In the genomic region with DNA sequence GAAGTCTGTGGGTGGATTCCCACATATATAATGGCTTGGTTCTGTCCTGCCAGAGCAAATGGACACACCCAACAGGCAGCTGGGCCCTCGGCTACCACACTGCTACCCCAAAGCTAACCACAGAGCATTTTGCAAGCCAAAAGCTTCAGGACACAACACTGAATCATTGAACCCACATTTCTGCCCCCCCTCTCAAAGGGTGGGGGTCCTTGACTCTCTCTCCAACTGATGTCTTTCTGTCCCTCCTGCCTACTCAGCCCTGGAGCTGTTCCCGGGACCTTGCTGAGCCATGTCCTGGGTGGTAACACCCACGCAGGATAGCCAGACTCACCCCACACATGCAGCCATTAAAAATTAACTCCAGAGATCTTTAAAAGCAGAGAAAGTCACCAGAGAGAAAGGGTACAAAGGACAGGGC, we compare ENCODE assay signal across 14 mouse cellular contexts. TPM values are rescaled to one million over a fixed set of nuclear protein-coding genes. Genes with fewer than 3 reads are reported as not detected.
A peak's percentile ranks its signal among the peaks of the same experiment; 100 is the strongest.
DNase-seq lines count a peak whose midpoint lies in the region; ATAC-seq and TF ChIP-seq lines count a peak whose summit lies in the region.
"Had no signal": no experiment of that assay in that cellular context is flagged by ENCODE, and none has a peak within 500 bp of the region (broad histone marks: within the 10 kb centered on the region; RNA-seq: fewer than 3 reads in every experiment).

No protein-coding gene starts in this region.

- no peak overlapping the region for H3K4me2 ChIP-seq in kidney, embryonic 14.5 days (replicated peaks; ENCODE audit: low read depth, low read length)
- no peak overlapping the region; the same call in 1 of the 2 replicates for H3K4me2 ChIP-seq in lung, embryonic 16.5 days (ENCODE audit: low read depth, low read length)
- H3K4me2 ChIP-seq in limb, embryonic 14.5 days (replicated peaks; ENCODE audit: low read depth, low read length, severe bottlenecking), result no peak overlapping the region
- H3K4me2 ChIP-seq: heart, embryonic 13.5 days; neural tube, embryonic 15.5 days had no signal

- peaks cover 69% of the 10 kb centered on the region for H3K4me1 ChIP-seq in kidney, embryonic 14.5 days (ENCODE audit: control insufficient read depth, insufficient read depth, low read length)
- peaks cover 70% of the 10 kb centered on the region for H3K4me1 ChIP-seq in lung, embryonic 16.5 days (replicated peaks; ENCODE audit: control insufficient read depth, insufficient read depth, low read length)
- H3K4me1 ChIP-seq in limb, embryonic 14.5 days (ENCODE audit: control insufficient read depth, insufficient read depth, low read length), result peaks cover 55% of the 10 kb centered on the region

- no peaks in the 10 kb centered on the region for H3K36me3 ChIP-seq in kidney, embryonic 14.5 days (ENCODE audit: control insufficient read depth, insufficient read depth, low read length)
- no peaks in the 10 kb centered on the region for H3K36me3 ChIP-seq in lung, embryonic 16.5 days (ENCODE audit: control insufficient read depth, insufficient read depth, low read length)
- peaks cover 5% of the 10 kb centered on the region; the same call in 1 of the 2 replicates for H3K36me3 ChIP-seq in limb, embryonic 14.5 days (ENCODE audit: control insufficient read depth, insufficient read depth, low read length)
- H3K36me3 ChIP-seq: heart, embryonic 13.5 days; neural tube, embryonic 15.5 days had no signal

- H3K9ac ChIP-seq in kidney, embryonic 14.5 days (ENCODE audit: low read depth, low read length), result no peak overlapping the region
- peak overlapping the region; percentile 29; the same call in 1 of the 2 replicates for H3K9ac ChIP-seq in lung, embryonic 16.5 days (ENCODE audit: low read length)
- H3K9ac ChIP-seq in limb, embryonic 14.5 days (ENCODE audit: low read depth, low read length, severe bottlenecking), result no peak overlapping the region
- H3K9ac ChIP-seq: heart, embryonic 13.5 days; neural tube, embryonic 15.5 days had no signal

- H3K27me3 ChIP-seq in kidney, embryonic 14.5 days (ENCODE audit: control insufficient read depth, insufficient read depth, low read length), result no peaks in the 10 kb centered on the region
- H3K27me3 ChIP-seq in lung, embryonic 16.5 days (ENCODE audit: control insufficient read depth, insufficient read depth, low read depth, low read length), result no peaks in the 10 kb centered on the region
- no peaks in the 10 kb centered on the region for H3K27me3 ChIP-seq in limb, embryonic 14.5 days (ENCODE audit: control insufficient read depth, insufficient read depth, low read length)
- H3K27me3 ChIP-seq: heart, embryonic 13.5 days; neural tube, embryonic 15.5 days had no signal

- H3K4me3 ChIP-seq in kidney, embryonic 14.5 days (ENCODE audit: low read length), result no peak overlapping the region
- H3K4me3 ChIP-seq in lung, embryonic 16.5 days (ENCODE audit: low read length), result no peak overlapping the region
- H3K4me3 ChIP-seq in limb, embryonic 14.5 days (replicated peaks; ENCODE audit: low read length), result no peak overlapping the region
- H3K4me3 ChIP-seq: heart, embryonic 13.5 days; neural tube, embryonic 15.5 days had no signal

- no peaks in the 10 kb centered on the region for H3K9me3 ChIP-seq in kidney, embryonic 14.5 days (ENCODE audit: control insufficient read depth, low read length)
- H3K9me3 ChIP-seq in lung, embryonic 16.5 days (ENCODE audit: control insufficient read depth, low read length), result no peaks in the 10 kb centered on the region
- no peaks in the 10 kb centered on the region for H3K9me3 ChIP-seq in limb, embryonic 14.5 days (ENCODE audit: control insufficient read depth, low read length)
- H3K9me3 ChIP-seq: heart, embryonic 13.5 days; neural tube, embryonic 15.5 days had no signal

- TF ChIP-seq POLR2A in limb, embryonic 14.5 days (IDR thresholded peaks at IDR 0.05; ENCODE audit: borderline replicate concordance, extremely low read depth, insufficient read depth, insufficient read length), result no peak

- peak overlapping the region; percentile 25; the same call in 1 of the 2 replicates for H3K27ac ChIP-seq in kidney, embryonic 14.5 days (ENCODE audit: low read depth, low read length)
- H3K27ac ChIP-seq in lung, embryonic 16.5 days (ENCODE audit: low read length), result peak overlapping the region; percentile 64
- peak overlapping the region; percentile 74; the same call in 1 of the 2 replicates for H3K27ac ChIP-seq in limb, embryonic 14.5 days (replicated peaks; ENCODE audit: low read depth, low read length)
- H3K27ac ChIP-seq: heart, embryonic 13.5 days; macrophage had no signal

- no peak for DNase-seq in kidney, adult 9 months
- DNase-seq in lung, postnatal 10 days, result no peak
- DNase-seq in limb, embryonic 14.5 days (ENCODE audit: low spot score), result no peak
- DNase-seq in testis, postnatal 10 days (ENCODE audit: low spot score), result no peak
- DNase-seq: cerebellum, adult 18-20 months; gastrocnemius, postnatal 36 days; layer of hippocampus, adult 9-11 months had no signal

- 28% methylated on average over 3 of the region's 3 CpGs for whole genome bisulfite sequencing in kidney, embryonic 14.5 days
- WGBS in lung, embryonic 16.5 days, result 34% methylated on average over 3 of the region's 3 CpGs
- WGBS in limb, embryonic 14.5 days, result 45% methylated on average over 3 of the region's 3 CpGs

- ATAC-seq in kidney, embryonic 14.5 days (ENCODE audit: low FRiP score, low TSS enrichment), result no peak
- no peak for ATAC-seq in lung, embryonic 16.5 days (ENCODE audit: low read depth)
- no peak for ATAC-seq in limb, embryonic 14.5 days (ENCODE audit: low FRiP score, low read depth)
- no peak for ATAC-seq in megakaryocyte, adult 5-6 weeks (ENCODE audit: poor library complexity, severe bottlenecking)
- ATAC-seq: CD4-positive, CD25-positive, alpha-beta regulatory T cell, adult 4 months had no signal

RNA-seq across cellular contexts. Expression of gene Tcf7l1, which starts 45.4 kb away (rescaled TPM):
- polyA plus RNA-seq in kidney, embryonic 14.5 days (2014; fragmentation: Nextera tagmentation; extraction: Ambion mirVana), result 38.7 and 48.8 TPM in 2 replicates
- 29.2 and 31.9 TPM in 2 replicates for polyA plus RNA-seq in lung, embryonic 16.5 days (2015; fragmentation: Nextera tagmentation; extraction: Ambion mirVana)
- polyA plus RNA-seq in limb, embryonic 14.5 days (2012; rRNA removed), result 78.1 and 103 TPM in 2 replicates
- polyA plus RNA-seq in limb, embryonic 14.5 days (2014; fragmentation: Nextera tagmentation; extraction: Ambion mirVana), result 47.9 and 54.9 TPM in 2 replicates
- total RNA-seq in megakaryocyte, adult 5-6 weeks (2015), result 0.25 TPM in 1 of 2 replicates, not detected in the other
- total RNA-seq in megakaryocyte, adult 5-6 weeks (2017), result not detected in 2 replicates
- polyA plus RNA-seq: macrophage had no signal
